Mouse (Mus musculus) kidney, adult 2 months (tissue): Measurements from ENCODE around the gene Iqcg.

Source experiments
- CTCF ChIP-seq: fragments of 200-500 bp; conservative IDR thresholded peaks from 2 replicates; pipeline ENCODE4 v1.5.1; 2011; ENCODE audit warnings: low read depth, mild to moderate bottlenecking, control low read depth, low read length, moderate library complexity, mixed read lengths; ENCODE audit not compliant: insufficient read depth, insufficient read length
- POLR2A ChIP-seq: fragments of 200-500 bp; IDR thresholded peaks from one replicate; pipeline ENCODE4 v1.6.1; 2011; ENCODE audit warnings: low read depth, low read length, control low read depth

DNA sequence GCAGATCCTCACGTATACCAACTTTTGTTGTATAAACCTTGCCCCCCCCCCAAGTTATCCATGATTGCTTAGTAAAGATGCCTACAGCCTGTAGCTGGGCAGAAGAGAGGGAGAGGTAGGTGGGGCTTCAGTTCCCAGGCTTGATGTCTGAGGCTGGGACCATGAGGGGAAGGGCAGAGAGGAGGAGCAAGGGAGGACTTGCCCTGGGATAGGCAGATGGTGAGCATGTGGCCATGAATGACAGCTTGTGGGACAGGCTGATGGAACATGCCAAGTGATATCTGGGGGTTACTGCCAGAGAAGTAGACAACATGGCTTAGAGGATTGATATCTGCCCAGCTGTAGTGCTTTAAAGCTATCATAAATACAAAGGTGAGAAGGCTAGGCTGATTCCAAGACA lies 8.0 kb downstream of the Iqcg start:
- TF ChIP-seq CTCF = no peak
- TF ChIP-seq POLR2A = no peak
